Mouse (Mus musculus) layer of hippocampus, postnatal 36 days (tissue): ENCODE data around the gene Bet1l. TPM values are rescaled to one million over a fixed set of nuclear protein-coding genes. Genes with fewer than 3 reads are reported as not detected.

Experiments used
- DNase-seq, 2 experiments: peaks; one replicate each; pipeline ENCODE4 v3.0.0; 2022
- total RNA-seq, 2 experiments: library from RNA; stranded (reverse); gene quantifications; 2 replicates each; pipeline ENCODE4 v1.2.3; 2021

Gene Bet1l
- total RNA-seq, 2 experiments from 2014 or later = 27.2 to 28.1 TPM

DNA sequence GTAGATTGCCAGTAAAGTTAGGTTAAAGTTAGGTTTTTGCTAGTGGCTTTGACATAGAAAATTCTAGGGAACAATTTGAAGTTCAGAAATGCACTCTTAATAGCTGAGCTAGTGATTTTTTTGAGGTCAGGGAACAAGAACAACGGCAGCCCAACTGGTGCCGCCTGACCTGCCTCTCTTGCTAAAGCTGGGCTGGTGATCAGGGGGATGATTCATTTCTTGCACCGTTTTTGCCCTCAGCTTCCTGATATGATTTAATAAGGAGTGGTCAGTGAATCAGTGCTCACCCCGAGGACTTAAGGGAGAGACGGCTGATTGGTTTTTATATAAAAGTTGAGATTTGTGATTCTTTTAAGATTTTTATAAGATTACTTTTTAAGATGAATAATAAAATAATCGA, 25.9 kb downstream of the Bet1l start:
- DNase-seq = no peak

DNA sequence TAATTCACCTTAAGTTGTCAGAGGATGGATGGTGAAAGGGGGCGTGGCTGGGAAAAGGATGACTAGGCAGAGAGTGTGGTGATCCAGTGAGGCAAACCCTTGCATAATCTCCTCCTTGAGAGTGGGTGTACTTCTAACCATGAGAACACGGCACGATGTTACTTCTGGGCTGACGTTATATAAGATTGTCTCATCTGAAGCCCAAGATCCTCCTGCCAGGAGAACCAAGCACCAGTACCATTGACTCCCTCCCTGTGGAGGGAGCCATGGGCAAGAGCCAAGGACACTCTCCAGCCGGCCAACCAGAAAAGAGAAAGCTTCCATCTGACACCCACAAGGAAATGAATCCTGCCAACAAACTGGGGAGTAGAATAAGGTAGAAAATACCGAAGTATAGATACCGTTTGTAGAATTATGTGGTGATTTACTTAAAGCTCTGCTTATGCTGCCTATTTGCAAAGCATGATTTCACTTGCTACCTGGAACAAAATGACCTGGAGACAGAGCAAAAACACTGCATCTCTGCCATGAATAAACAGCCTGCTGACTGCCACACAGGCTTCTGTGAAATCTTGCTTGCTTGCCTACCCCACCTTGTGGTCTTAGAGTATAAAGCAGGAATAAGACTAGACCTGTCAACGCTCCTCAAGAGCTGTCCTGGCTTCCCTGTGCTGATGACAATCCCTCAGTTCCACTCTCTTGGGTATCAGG, 29.1 kb downstream of the Bet1l start:
- DNase-seq = peak; percentile 45 to 57

GRCm38 (mm10) chr7:140822731-140823130, 34.6 kb downstream of the Bet1l start:
- no peak for DNase-seq

- DNase-seq = peak in 1 of 2 experiments; percentile 36
Observed at GRCm38 (mm10) chr7:140821653-140822329, 35.6 kb downstream of the Bet1l start, which contains the start of gene Zfp941. Gene Zfp941 (minus strand): TSS chr7:140822178.

DNA sequence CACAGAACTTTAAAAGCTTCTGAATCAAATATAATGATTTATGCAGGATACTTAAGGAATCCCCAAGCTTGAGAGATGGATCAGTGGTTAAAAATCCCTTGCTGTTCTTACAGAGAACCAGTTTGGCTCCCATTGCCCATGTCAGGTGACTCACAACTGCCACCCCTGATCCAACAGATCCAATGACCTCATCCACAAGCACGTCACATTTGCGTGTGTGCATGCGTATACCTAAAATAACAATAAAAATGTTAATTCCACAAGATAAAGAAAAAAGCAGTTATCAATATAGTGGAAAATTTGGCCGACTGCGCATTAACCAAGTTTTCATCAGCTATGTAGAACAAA, 36.1 kb downstream of the Bet1l start:
- DNase-seq = no peak

- DNase-seq = no peak
Observed at GRCm38 (mm10) chr7:140820173-140820572, 37.2 kb downstream of the Bet1l start.

- no peak for DNase-seq
Observed at GRCm38 (mm10) chr7:140812850-140813249, 44.5 kb downstream of the Bet1l start.

- peak in 1 of 2 experiments; percentile 35 for DNase-seq
Observed at GRCm38 (mm10) chr7:140811714-140812113, 45.7 kb downstream of the Bet1l start.

- no peak for DNase-seq
Observed at GRCm38 (mm10) chr7:140810496-140810895, 46.9 kb downstream of the Bet1l start.

- DNase-seq = peak; percentile 30 to 43
Observed at GRCm38 (mm10) chr7:140805704-140806103, 51.7 kb downstream of the Bet1l start.

Other genes with a start within 250 kb of the Bet1l start
- under 1 TPM in 1 of 2 experiments, not detected in 1; 0.37 TPM for gene Olfr61, start 228.6 kb downstream of the Bet1l start, total RNA-seq
- gene Olfr53, start 211.1 kb downstream of the Bet1l start, total RNA-seq = not detected
- gene Olfr539, start 197.6 kb downstream of the Bet1l start, total RNA-seq = under 1 TPM; 0.17 to 0.43 TPM
- gene Olfr45, start 175.6 kb downstream of the Bet1l start, total RNA-seq = under 1 TPM; 0.10 TPM
- not detected for gene Olfr541, start 160.3 kb downstream of the Bet1l start, total RNA-seq
- gene Cyp2e1, start 93.8 kb downstream of the Bet1l start, total RNA-seq = not detected
- gene Syce1, start 69.7 kb downstream of the Bet1l start, total RNA-seq = under 1 TPM in 1 of 2 experiments, not detected in 1; 0.40 TPM
- 10 to 100 TPM; 12.3 to 13.3 TPM for gene Zfp941, start 35.4 kb downstream of the Bet1l start, total RNA-seq
- 1 to 10 TPM; 1.8 to 2.9 TPM for gene Urah, start 22.6 kb downstream of the Bet1l start, total RNA-seq
- not detected for gene Scgb1c1, start 12.0 kb downstream of the Bet1l start, total RNA-seq
- not detected for gene Odf3, start 9.8 kb downstream of the Bet1l start, total RNA-seq
- gene Gm45785, start 1.2 kb downstream of the Bet1l start, total RNA-seq = not detected
- 10 to 100 TPM; 76.8 to 83.7 TPM for gene Ric8a, start 620 bp downstream of the Bet1l start, total RNA-seq
- 100 to 1,000 TPM; 113 to 119 TPM for gene Psmd13, start 24.4 kb upstream of the Bet1l start, total RNA-seq
- gene Sirt3, start 24.7 kb upstream of the Bet1l start, total RNA-seq = 10 to 100 TPM; 64.6 to 71.8 TPM
- 1 to 10 TPM; 1.2 to 1.3 TPM for gene Cox8b, start 42.9 kb upstream of the Bet1l start, total RNA-seq
- gene Nlrp6, start 63.3 kb upstream of the Bet1l start, total RNA-seq = under 1 TPM; 0.30 to 0.35 TPM
- 1 to 10 TPM; 3.9 to 4.0 TPM for gene Pgghg, start 83.8 kb upstream of the Bet1l start, total RNA-seq
- not detected for gene Ifitm5, start 92.7 kb upstream of the Bet1l start, total RNA-seq
- gene Gm45717, start 98.4 kb upstream of the Bet1l start, total RNA-seq = not detected
- 10 to 100 TPM in 1 of 2 experiments, 1 to 10 TPM in 1; 8.4 to 14.1 TPM for gene Ifitm2, start 98.4 kb upstream of the Bet1l start, total RNA-seq
- gene Ifitm1, start 109.6 kb upstream of the Bet1l start, total RNA-seq = 1 to 10 TPM; 1.6 to 3.8 TPM
- gene Ifitm3, start 153.2 kb upstream of the Bet1l start, total RNA-seq = 10 to 100 TPM; 11.1 to 11.4 TPM
- gene Ifitm6, start 160.3 kb upstream of the Bet1l start, total RNA-seq = under 1 TPM in 1 of 2 experiments, not detected in 1; 0.63 TPM
- not detected for gene Gm17387, start 171.6 kb upstream of the Bet1l start, total RNA-seq
- 10 to 100 TPM; 92.2 to 92.3 TPM for gene B4galnt4, start 203.5 kb upstream of the Bet1l start, total RNA-seq
- not detected for gene Pkp3, start 220.6 kb upstream of the Bet1l start, total RNA-seq
- gene Sigirr, start 243.0 kb upstream of the Bet1l start, total RNA-seq = 1 to 10 TPM; 1.7 to 2.4 TPM